Mouse (Mus musculus) liver, embryonic 15.5 days (tissue): ENCODE data around the gene Foxf2. TPM values are rescaled to one million over a fixed set of nuclear protein-coding genes. Genes with fewer than 3 reads are reported as not detected.
A peak's percentile ranks its signal among the peaks of the same experiment; 100 is the strongest.

Experiments
- ATAC-seq: fragments of 200-750 bp; cut with Nextera tagmentation; 2 replicates; pipeline ENCODE4 v1.8.0; 2017; ENCODE audit warnings: moderate number of reproducible peaks, mild to moderate bottlenecking, moderate library complexity; ENCODE audit not compliant: insufficient read depth
- H3K27ac ChIP-seq: fragments of 300-500 bp; sonication (generic); replicated peaks from 2 replicates; pipeline ENCODE4 v1.5.1; 2015; ENCODE audit warnings: mild to moderate bottlenecking, inconsistent platforms
- H3K27me3 ChIP-seq: fragments of 300-500 bp; sonication (generic); 2 replicates; pipeline ENCODE4 v1.6.1; 2015; ENCODE audit warnings: mild to moderate bottlenecking, inconsistent platforms
- H3K36me3 ChIP-seq: fragments of 300-500 bp; sonication (generic); replicated peaks from 2 replicates; pipeline ENCODE4 v1.6.1; 2015; ENCODE audit warnings: moderate library complexity, mild to moderate bottlenecking, inconsistent platforms
- H3K4me1 ChIP-seq: fragments of 300-500 bp; sonication (generic); replicated peaks from 2 replicates; pipeline ENCODE4 v1.6.1; 2015; ENCODE audit warnings: inconsistent platforms
- H3K4me2 ChIP-seq: fragments of 300-500 bp; sonication (generic); 2 replicates; pipeline ENCODE4 v1.6.1; 2015; ENCODE audit warnings: moderate library complexity, mild to moderate bottlenecking, inconsistent platforms
- H3K4me3 ChIP-seq: fragments of 300-500 bp; sonication (generic); replicated peaks from 2 replicates; pipeline ENCODE4 v1.5.1; 2015; ENCODE audit warnings: mild to moderate bottlenecking, inconsistent platforms
- H3K9ac ChIP-seq: fragments of 300-500 bp; sonication (generic); 2 replicates; pipeline ENCODE4 v1.6.1; 2015; ENCODE audit warnings: moderate library complexity, mild to moderate bottlenecking, inconsistent platforms
- H3K9me3 ChIP-seq: fragments of 300-500 bp; sonication (generic); replicated peaks from 2 replicates; pipeline ENCODE4 v1.6.1; 2016; ENCODE audit warnings: inconsistent platforms
- WGBS: fragments of 180-500 bp; shearing (Covaris S2); methylation state at CpG from one replicate; pipeline ENCODE4 v1.1.7; 2015; ENCODE audit warnings: mixed read lengths; ENCODE audit not compliant: insufficient replicate concordance; 5-methylcytosine and 5-hydroxymethylcytosine counted together
- polyA plus RNA-seq: library from polyadenylated mRNA; unstranded; fragments of >200 nt; fragmentation: Nextera tagmentation; extraction: Ambion mirVana; gene quantifications from 2 replicates; pipeline ENCODE4 v1.2.1, GENCODE M21; 2015

Foxf2 gene
- polyA plus RNA-seq = 0.05 and 0.08 TPM in 2 replicates

DNA sequence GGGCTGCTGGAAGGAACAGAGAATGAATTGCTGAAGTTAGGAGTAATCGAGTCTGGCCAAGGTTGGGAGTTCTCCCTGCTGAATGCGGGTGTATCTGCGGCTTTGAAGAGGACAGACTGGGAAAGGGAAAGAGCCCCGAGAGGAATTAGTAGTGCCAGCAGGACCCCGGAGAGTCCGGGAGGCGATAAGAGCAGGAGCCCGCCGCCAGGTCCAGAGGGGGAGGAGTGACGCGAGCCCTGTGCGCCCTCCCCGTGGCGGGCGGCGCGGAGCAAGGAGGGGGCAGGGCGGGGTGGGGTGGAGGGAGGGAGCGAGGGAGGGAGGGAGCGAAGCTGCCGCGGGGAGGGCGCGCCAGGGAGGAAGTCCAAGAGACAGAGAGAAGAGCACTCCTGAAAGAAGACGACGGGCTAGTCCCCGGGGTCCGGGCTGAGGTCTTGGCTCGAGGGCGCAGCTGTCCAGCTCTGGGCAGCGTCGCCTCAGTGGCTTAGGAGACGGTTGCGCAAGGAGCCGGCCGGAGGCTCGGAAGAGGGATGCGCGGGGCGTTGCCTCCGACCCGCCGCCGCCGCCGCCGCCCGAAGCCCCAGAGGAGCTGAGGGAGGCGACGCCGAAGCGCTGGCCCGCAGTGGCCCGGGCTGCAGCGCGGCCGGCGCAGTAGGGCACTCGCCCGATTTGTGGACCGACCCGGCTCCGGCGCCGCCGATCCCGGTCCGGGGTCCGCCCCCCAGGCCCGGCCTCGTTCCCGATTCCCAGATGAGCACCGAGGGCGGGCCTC is at the start of gene Foxf2:
Foxf2 (plus strand) TSS at position 484 of the 769 bp plus-strand sequence.
- H3K4me1 ChIP-seq = peaks cover 15% of the 10 kb centered on the region
- ATAC-seq = no peak

DNA sequence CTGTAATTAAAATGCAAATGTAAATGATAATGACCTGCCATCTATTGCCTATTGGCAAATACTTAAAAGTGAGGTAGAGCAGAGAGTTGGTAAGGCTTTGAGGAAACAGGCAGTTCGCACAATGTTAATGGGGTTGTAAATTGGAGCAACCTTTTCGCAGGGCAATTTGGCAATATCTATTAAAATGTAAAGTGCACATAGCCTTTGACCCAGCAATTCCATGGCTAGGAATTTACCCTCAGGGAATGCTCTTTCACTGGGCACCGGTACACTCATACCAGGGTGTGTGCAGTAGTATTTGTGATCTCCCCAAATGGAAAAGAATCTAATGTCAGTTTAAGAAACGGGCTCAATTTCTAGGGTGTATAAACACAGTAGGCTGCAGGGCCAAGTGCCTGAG is 48.9 kb upstream of the Foxf2 start:
- Histone ChIP-seq H3K4me1 (no peaks in the 10 kb centered on the region), H3K4me2 (no peak overlapping the region), H3K4me3 (no peak overlapping the region), H3K9me3 (no peaks in the 10 kb centered on the region), H3K36me3 (no peaks in the 10 kb centered on the region), H3K27ac (no peak overlapping the region), H3K27me3 (no peaks in the 10 kb centered on the region; the same call in 1 of the 2 replicates), H3K9ac (no peak overlapping the region)
- whole genome bisulfite sequencing = 57% methylated on average over 4 of the region's 4 CpGs
- no peak for ATAC-seq

More for the DNA sequence above, at the start of gene Foxf2:
- WGBS = under 1% methylated on average over 62 of the region's 74 CpGs
- Histone ChIP-seq H3K9me3 (no peaks in the 10 kb centered on the region), H3K27ac (no peak within 1 kb of the TSS), H3K27me3 (peaks cover 100% of the 10 kb centered on the region), H3K9ac (no peak within 1 kb of the TSS), H3K4me3 (peak within 1 kb of the TSS; percentile 37), H3K36me3 (no peaks in the 10 kb centered on the region), H3K4me2 (peak within 1 kb of the TSS; percentile 53)

DNA sequence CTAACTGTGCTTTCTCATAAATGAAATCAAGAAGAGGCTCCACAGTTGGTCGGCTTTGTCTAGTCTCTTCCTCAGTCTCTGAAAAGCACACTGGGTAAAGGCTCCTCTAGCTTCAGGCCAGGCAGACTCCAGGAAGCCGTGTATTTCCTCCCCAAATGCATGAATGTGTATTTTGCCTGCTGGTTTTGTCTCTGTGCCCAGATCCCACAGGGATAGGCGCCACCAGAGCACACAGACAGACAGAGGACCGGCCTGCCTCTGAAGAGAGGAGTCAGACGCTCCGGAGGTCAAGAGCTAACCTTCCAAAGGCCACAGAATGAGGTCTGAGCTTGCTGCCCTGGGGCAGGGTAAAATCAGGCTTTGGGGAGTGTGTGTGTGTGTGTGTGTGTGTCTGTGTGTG is 48.0 kb upstream of the Foxf2 start:
- Histone ChIP-seq H3K4me3 (no peak overlapping the region), H3K36me3 (no peaks in the 10 kb centered on the region), H3K4me1 (no peaks in the 10 kb centered on the region), H3K9ac (no peak overlapping the region), H3K9me3 (no peaks in the 10 kb centered on the region), H3K4me2 (no peak overlapping the region), H3K27me3 (no peaks in the 10 kb centered on the region; the same call in 1 of the 2 replicates), H3K27ac (no peak overlapping the region)
- WGBS = 32% methylated on average over 6 of the region's 6 CpGs
- ATAC-seq = no peak

DNA sequence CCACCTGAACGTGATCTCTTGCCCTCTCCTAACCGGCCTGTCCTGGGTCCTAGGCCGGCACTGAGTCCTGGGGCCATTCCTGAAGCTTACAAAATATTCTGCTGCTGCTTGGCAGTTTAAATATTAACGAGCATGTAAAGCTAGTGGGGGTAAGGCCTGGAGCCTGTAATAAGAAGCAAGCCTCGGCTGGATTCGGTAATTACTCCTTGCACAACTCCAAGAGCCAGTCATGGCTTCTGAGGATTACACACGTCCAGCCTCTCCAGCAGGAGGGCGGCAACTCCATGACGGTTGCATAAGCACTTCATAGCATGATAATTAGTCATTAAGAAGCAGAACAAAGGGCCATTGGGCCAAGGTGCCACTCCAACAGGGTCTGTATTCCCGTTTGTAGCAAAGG is 47.2 kb upstream of the Foxf2 start:
- Histone ChIP-seq H3K36me3 (no peaks in the 10 kb centered on the region), H3K9me3 (no peaks in the 10 kb centered on the region), H3K4me2 (no peak overlapping the region), H3K4me1 (no peaks in the 10 kb centered on the region), H3K27ac (0 out of 2 replicates have a peak overlapping the region, but pooled peaks have one; percentile 9), H3K9ac (no peak overlapping the region), H3K4me3 (no peak overlapping the region), H3K27me3 (no peaks in the 10 kb centered on the region; the same call in 1 of the 2 replicates)
- ATAC-seq = peak; percentile 70
- WGBS = 45% methylated on average over 10 of the region's 10 CpGs

DNA sequence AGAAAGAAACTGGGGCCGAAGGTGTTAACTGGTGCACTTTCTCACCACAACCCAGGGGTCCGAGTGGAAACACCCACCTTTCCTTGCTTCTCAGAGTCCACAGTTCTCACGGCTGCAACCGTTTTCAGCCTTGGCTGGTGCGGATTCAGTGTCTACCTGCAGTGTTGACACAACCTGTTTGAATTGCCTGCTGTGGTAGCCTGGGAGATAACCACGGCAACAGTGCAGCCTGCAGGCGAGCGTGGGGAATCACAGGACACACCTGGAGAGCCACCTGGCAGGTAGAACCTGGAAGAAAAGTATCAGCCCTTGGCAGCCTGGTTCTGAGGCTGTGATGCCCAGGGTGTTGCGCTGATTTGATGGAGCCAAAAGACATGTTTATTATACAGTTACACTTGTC is 45.8 kb upstream of the Foxf2 start:
- H3K9ac ChIP-seq = no peak overlapping the region
- no peaks in the 10 kb centered on the region; the same call in 1 of the 2 replicates for H3K27me3 ChIP-seq
- peak overlapping the region; percentile 25; the same call in 1 of the 2 replicates for H3K4me2 ChIP-seq
- no peaks in the 10 kb centered on the region for H3K4me1 ChIP-seq
- ATAC-seq = no peak
- H3K27ac ChIP-seq = no peak overlapping the region
- no peaks in the 10 kb centered on the region for H3K36me3 ChIP-seq
- H3K9me3 ChIP-seq = no peaks in the 10 kb centered on the region
- H3K4me3 ChIP-seq = no peak overlapping the region
- WGBS = 38% methylated on average over 9 of the region's 9 CpGs

DNA sequence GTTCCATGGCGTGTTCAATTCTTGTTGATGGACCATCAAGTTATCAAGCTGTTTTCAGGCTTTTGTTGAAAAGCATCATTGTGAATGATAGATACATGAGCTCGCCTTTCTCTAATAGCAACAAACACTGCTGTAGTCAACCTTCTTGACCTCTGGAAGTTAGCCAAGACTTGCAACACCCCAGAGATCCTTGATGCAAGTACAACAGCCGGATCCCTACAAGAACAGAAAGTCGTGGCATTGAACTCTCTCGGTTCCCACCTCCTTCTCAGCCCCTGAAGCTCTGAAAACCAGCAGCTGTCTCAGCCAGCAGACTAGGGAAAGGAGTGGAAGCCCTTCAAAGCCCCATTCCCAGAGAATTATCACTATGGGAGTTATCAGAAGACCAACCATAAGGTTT is 38.3 kb upstream of the Foxf2 start:
- Histone ChIP-seq H3K27ac (no peak overlapping the region), H3K4me2 (no peak overlapping the region), H3K9me3 (no peaks in the 10 kb centered on the region), H3K4me1 (no peaks in the 10 kb centered on the region), H3K27me3 (no peaks in the 10 kb centered on the region), H3K9ac (no peak overlapping the region), H3K4me3 (no peak overlapping the region), H3K36me3 (no peaks in the 10 kb centered on the region)
- ATAC-seq = no peak
- 56% methylated on average over 5 of the region's 5 CpGs for WGBS

DNA sequence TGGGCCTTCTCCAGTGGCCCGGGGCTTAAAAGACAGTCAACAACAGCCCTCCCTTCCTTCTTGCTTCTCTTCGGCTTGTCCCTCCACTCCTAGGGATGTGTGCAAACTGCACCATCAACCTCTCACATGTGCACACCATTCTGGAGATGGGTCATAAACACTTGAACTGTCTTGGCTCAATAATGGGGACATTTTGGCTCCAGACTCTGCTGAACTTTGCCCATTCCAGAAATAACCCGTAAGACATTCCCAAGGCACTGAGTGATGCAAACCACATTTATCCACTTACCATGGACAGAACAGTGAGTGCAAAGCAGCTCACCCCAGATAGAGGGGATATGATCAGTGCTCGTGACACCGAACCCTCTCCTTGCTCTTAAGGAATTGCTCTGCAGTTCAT is 26.0 kb upstream of the Foxf2 start:
- H3K27ac ChIP-seq = no peak overlapping the region
- H3K9ac ChIP-seq = no peak overlapping the region
- WGBS = 64% methylated on average over 5 of the region's 5 CpGs
- ATAC-seq = no peak
- no peak overlapping the region for H3K4me2 ChIP-seq
- H3K27me3 ChIP-seq = no peaks in the 10 kb centered on the region
- H3K4me3 ChIP-seq = no peak overlapping the region
- H3K9me3 ChIP-seq = no peaks in the 10 kb centered on the region
- no peaks in the 10 kb centered on the region for H3K4me1 ChIP-seq
- no peaks in the 10 kb centered on the region for H3K36me3 ChIP-seq

DNA sequence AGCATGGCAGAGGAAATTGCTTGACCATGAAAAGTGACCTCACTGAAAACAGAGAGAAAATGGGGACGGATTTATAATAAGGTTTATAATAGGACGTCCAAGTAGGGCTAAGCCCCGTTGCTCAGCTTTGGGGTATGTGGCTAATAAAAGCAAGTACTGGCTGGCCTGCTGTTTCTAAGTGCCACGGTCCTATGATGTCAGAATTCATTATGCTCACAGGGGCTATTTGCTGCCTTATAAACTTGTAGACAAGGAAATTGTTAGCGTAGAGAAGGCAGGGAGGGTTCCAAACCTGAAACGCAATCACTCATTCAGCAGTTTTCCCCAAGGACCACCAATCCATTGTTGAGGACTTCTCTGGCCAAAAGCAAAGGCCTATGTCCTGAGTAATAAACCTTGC is 21.7 kb upstream of the Foxf2 start:
- no peak overlapping the region for H3K9ac ChIP-seq
- H3K27ac ChIP-seq = no peak overlapping the region
- WGBS = 68% methylated on average over 6 of the region's 6 CpGs
- H3K4me3 ChIP-seq = no peak overlapping the region
- H3K27me3 ChIP-seq = no peaks in the 10 kb centered on the region
- H3K4me2 ChIP-seq = no peak overlapping the region
- H3K4me1 ChIP-seq = no peaks in the 10 kb centered on the region
- no peak for ATAC-seq
- no peaks in the 10 kb centered on the region for H3K9me3 ChIP-seq
- no peaks in the 10 kb centered on the region for H3K36me3 ChIP-seq

DNA sequence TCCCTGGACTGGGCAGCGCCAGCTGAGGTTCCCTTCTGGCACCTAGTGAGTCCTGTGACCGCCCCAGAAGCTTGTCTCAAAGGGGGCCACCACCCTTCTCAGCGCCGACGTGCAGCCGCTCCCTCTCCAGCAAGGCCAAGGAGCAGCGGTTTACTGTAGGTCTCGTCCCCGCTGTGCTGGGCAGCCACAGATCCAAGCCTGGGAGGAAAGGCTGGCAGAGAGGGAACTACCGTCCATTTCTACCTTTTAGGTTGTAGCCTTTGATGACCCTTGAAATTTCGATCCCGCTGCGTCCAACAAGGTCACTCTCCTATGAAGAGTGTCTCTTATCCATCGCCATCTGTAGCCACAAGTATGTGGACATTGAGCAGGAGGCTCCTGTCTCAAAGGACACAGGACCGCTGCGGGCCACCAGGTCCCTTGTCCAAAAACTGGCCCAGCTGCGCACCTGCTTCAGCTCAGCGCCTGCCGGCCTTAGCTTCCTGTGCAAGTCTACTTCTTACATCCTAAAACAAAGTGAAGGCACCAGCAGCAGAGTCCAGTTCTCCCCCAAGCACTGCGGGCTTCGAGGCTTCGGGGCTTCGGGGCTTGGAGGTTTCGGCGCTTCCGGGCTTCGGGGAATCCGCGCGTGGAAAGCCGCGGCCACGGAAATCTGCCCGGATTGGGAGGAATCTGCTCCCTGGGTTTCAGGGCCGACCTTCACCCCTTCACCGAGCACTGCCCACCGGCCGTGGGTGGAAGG is 10.7 kb upstream of the Foxf2 start:
- Histone ChIP-seq H3K4me2 (no peak overlapping the region), H3K27me3 (peaks cover 89% of the 10 kb centered on the region), H3K36me3 (no peaks in the 10 kb centered on the region), H3K9me3 (no peaks in the 10 kb centered on the region), H3K4me3 (no peak overlapping the region), H3K4me1 (no peaks in the 10 kb centered on the region; the same call in 1 of the 2 replicates), H3K9ac (no peak overlapping the region), H3K27ac (no peak overlapping the region)
- 3% methylated on average over 38 of the region's 38 CpGs for WGBS
- no peak for ATAC-seq

DNA sequence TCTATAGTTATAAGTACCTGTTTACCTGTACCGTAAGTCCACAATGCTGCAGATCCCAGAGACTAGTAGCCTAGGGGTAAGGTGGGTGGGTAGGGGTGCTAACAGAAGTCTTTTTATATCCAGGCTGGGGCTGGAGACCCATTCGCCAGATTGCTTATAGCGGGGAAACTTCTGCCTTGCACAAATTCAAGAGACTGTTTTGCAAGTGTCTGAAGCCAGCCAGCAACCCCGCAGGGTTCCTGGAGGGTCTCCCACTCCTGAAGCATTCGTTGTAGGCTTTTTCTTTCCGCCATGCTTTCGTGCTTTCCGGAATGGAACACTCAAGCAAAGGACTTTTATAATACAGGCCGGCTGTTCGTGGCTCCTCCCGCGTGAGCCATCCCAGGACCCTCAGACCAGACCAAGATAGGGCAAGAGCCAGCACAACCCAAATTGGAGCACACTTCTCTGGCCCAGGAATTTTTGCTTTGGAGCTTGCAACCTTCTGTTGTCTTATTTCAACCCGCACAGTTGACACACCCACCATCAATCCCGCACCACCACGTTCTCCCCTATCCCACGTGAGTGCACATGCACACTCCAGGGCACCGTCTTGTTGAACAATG is 10.0 kb upstream of the Foxf2 start:
- Histone ChIP-seq H3K4me2 (no peak overlapping the region), H3K27me3 (peaks cover 94% of the 10 kb centered on the region), H3K36me3 (no peaks in the 10 kb centered on the region), H3K27ac (no peak overlapping the region), H3K9ac (no peak overlapping the region), H3K4me1 (no peaks in the 10 kb centered on the region; the same call in 1 of the 2 replicates), H3K9me3 (no peaks in the 10 kb centered on the region), H3K4me3 (no peak overlapping the region)
- 1% methylated on average over 17 of the region's 17 CpGs for WGBS
- ATAC-seq = no peak

DNA sequence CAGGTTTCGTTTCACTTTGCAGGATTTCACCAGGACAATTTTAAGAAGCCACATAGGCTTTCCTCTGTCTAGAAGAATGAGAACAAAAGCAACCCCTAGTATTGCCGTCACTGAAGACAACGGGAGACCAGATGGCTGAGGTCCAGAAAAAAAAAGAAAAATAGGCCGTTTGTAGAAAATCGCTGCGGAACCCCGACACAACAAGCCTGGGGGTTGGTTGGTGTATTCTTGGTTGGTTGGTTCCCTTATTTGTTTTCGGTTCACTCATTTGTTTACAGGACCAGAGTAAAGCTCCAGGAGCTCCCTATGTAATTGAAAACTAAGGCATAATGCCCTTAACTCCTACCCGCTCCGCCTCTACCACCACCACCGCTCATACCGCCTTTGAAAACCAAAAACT is 7.6 kb upstream of the Foxf2 start:
- Histone ChIP-seq H3K27ac (no peak overlapping the region), H3K4me1 (no peaks in the 10 kb centered on the region; the same call in 1 of the 2 replicates), H3K9me3 (no peaks in the 10 kb centered on the region), H3K27me3 (peaks cover 99% of the 10 kb centered on the region), H3K4me3 (0 out of 2 replicates have a peak overlapping the region, but pooled peaks have one; percentile 35), H3K4me2 (peak overlapping the region; percentile 55), H3K9ac (no peak overlapping the region), H3K36me3 (no peaks in the 10 kb centered on the region)
- ATAC-seq = no peak
- 2% methylated on average over 12 of the region's 12 CpGs for WGBS
